Mouse (Mus musculus): ENCODE results near the gene Ndufaf2. TPM values are rescaled to one million over a fixed set of nuclear protein-coding genes. Genes with fewer than 3 reads are reported as not detected.

Gene Ndufaf2
- polyA plus RNA-seq, 1 experiment from 2014 or later: 88.7 TPM

- Histone ChIP-seq H3K9me3 (replicated peaks) (no peaks in the 10 kb centered on the region), H3K27me3 (no peaks in the 10 kb centered on the region), H3K4me1 (no peaks in the 10 kb centered on the region), H3K36me3 (ENCODE audit: poor library complexity, severe bottlenecking) (no peaks in the 10 kb centered on the region), H3K4me3 (no peak overlapping the region), H3K27ac (no peak overlapping the region), H3K4me2 (no peak overlapping the region), H3K9ac (no peak overlapping the region)
- WGBS: 87% methylated on average over 4 of the region's 4 CpGs
- ATAC-seq: no peak
Observed at GRCm38 (mm10) chr13:108007861-108008260, 150.6 kb downstream of the Ndufaf2 start.

- WGBS: 94% methylated on average over 3 of the region's 3 CpGs
- Histone ChIP-seq H3K36me3 (ENCODE audit: poor library complexity, severe bottlenecking) (no peaks in the 10 kb centered on the region), H3K9ac (no peak overlapping the region), H3K27me3 (no peaks in the 10 kb centered on the region), H3K4me3 (no peak overlapping the region), H3K4me1 (no peaks in the 10 kb centered on the region), H3K4me2 (no peak overlapping the region), H3K27ac (no peak overlapping the region), H3K9me3 (replicated peaks) (no peaks in the 10 kb centered on the region)
- ATAC-seq: no peak
Observed at GRCm38 (mm10) chr13:107996301-107996700, 162.1 kb downstream of the Ndufaf2 start.

- no peak for ATAC-seq
- Histone ChIP-seq H3K36me3 (ENCODE audit: poor library complexity, severe bottlenecking) (no peaks in the 10 kb centered on the region), H3K4me2 (no peak overlapping the region), H3K9ac (no peak overlapping the region), H3K27me3 (no peaks in the 10 kb centered on the region), H3K9me3 (replicated peaks) (no peaks in the 10 kb centered on the region), H3K27ac (no peak overlapping the region), H3K4me3 (no peak overlapping the region), H3K4me1 (no peaks in the 10 kb centered on the region)
- WGBS: 50% methylated on average over 7 of the region's 7 CpGs
Observed at GRCm38 (mm10) chr13:107995211-107995610, 163.2 kb downstream of the Ndufaf2 start.

GRCm38 (mm10) chr13:107992573-107992972 is 165.8 kb downstream of the Ndufaf2 start:
- H3K9ac ChIP-seq: no peak overlapping the region
- ATAC-seq: no peak
- no peak overlapping the region for H3K4me3 ChIP-seq
- H3K27me3 ChIP-seq: no peaks in the 10 kb centered on the region
- H3K36me3 ChIP-seq (ENCODE audit: poor library complexity, severe bottlenecking): no peaks in the 10 kb centered on the region
- H3K9me3 ChIP-seq (replicated peaks): no peaks in the 10 kb centered on the region
- no peak overlapping the region for H3K4me2 ChIP-seq
- H3K27ac ChIP-seq: no peak overlapping the region
- 67% methylated on average over 1 of the region's 1 CpGs for WGBS
- no peaks in the 10 kb centered on the region for H3K4me1 ChIP-seq

GRCm38 (mm10) chr13:107984641-107985040 is 173.8 kb downstream of the Ndufaf2 start:
- H3K9ac ChIP-seq: no peak overlapping the region
- WGBS: 77% methylated on average over 5 of the region's 5 CpGs
- no peak for ATAC-seq

GRCm38 (mm10) chr13:107984186-107984585 is 174.2 kb downstream of the Ndufaf2 start:
- no peak overlapping the region for H3K4me2 ChIP-seq
- no peak overlapping the region for H3K9ac ChIP-seq
- no peak overlapping the region for H3K4me3 ChIP-seq
- no peak overlapping the region for H3K27ac ChIP-seq
- no peak for ATAC-seq
- H3K27me3 ChIP-seq: no peaks in the 10 kb centered on the region
- H3K4me1 ChIP-seq: no peaks in the 10 kb centered on the region
- no peaks in the 10 kb centered on the region for H3K36me3 ChIP-seq (ENCODE audit: poor library complexity, severe bottlenecking)
- peaks cover 5% of the 10 kb centered on the region for H3K9me3 ChIP-seq (replicated peaks)
- WGBS: 88% methylated on average over 5 of the region's 5 CpGs

More at GRCm38 (mm10) chr13:107984641-107985040, 173.8 kb downstream of the Ndufaf2 start:
- Histone ChIP-seq H3K9me3 (replicated peaks) (peaks cover 5% of the 10 kb centered on the region), H3K27ac (no peak overlapping the region), H3K27me3 (no peaks in the 10 kb centered on the region), H3K36me3 (ENCODE audit: poor library complexity, severe bottlenecking) (no peaks in the 10 kb centered on the region), H3K4me2 (no peak overlapping the region), H3K4me1 (no peaks in the 10 kb centered on the region), H3K4me3 (no peak overlapping the region)

- Histone ChIP-seq H3K27ac (no peak overlapping the region), H3K27me3 (no peaks in the 10 kb centered on the region), H3K4me3 (no peak overlapping the region), H3K9me3 (replicated peaks) (peaks cover 5% of the 10 kb centered on the region), H3K4me2 (no peak overlapping the region), H3K36me3 (ENCODE audit: poor library complexity, severe bottlenecking) (no peaks in the 10 kb centered on the region), H3K9ac (no peak overlapping the region), H3K4me1 (no peaks in the 10 kb centered on the region)
- no peak for ATAC-seq
- 95% methylated on average over 6 of the region's 6 CpGs for WGBS
Observed at GRCm38 (mm10) chr13:107983231-107983847, 175.1 kb downstream of the Ndufaf2 start.

GRCm38 (mm10) chr13:107979461-107979860 is 179.0 kb downstream of the Ndufaf2 start:
- no peaks in the 10 kb centered on the region for H3K4me1 ChIP-seq
- 97% methylated on average over 6 of the region's 6 CpGs for WGBS
- no peaks in the 10 kb centered on the region for H3K36me3 ChIP-seq (ENCODE audit: poor library complexity, severe bottlenecking)
- H3K9ac ChIP-seq: no peak overlapping the region
- H3K4me2 ChIP-seq: no peak overlapping the region
- H3K9me3 ChIP-seq (replicated peaks): peaks cover 5% of the 10 kb centered on the region
- no peak for ATAC-seq
- no peaks in the 10 kb centered on the region for H3K27me3 ChIP-seq
- no peak overlapping the region for H3K27ac ChIP-seq
- H3K4me3 ChIP-seq: no peak overlapping the region

- no peak; the same call in 1 of the 2 replicates for ATAC-seq
- Histone ChIP-seq H3K9ac (no peak overlapping the region), H3K4me1 (no peaks in the 10 kb centered on the region), H3K36me3 (ENCODE audit: poor library complexity, severe bottlenecking) (no peaks in the 10 kb centered on the region), H3K27me3 (no peaks in the 10 kb centered on the region), H3K4me2 (no peak overlapping the region), H3K27ac (no peak overlapping the region), H3K4me3 (no peak overlapping the region), H3K9me3 (replicated peaks) (no peaks in the 10 kb centered on the region)
- WGBS: 88% methylated on average over 16 of the region's 16 CpGs
Observed at GRCm38 (mm10) chr13:107976886-107977656, 181.4 kb downstream of the Ndufaf2 start.

- 95% methylated on average over 4 of the region's 4 CpGs for WGBS
- Histone ChIP-seq H3K4me1 (peaks cover 17% of the 10 kb centered on the region), H3K4me3 (no peak overlapping the region), H3K36me3 (ENCODE audit: poor library complexity, severe bottlenecking) (no peaks in the 10 kb centered on the region), H3K27me3 (no peaks in the 10 kb centered on the region), H3K9ac (no peak overlapping the region), H3K27ac (no peak overlapping the region), H3K9me3 (replicated peaks) (no peaks in the 10 kb centered on the region), H3K4me2 (no peak overlapping the region)
- ATAC-seq: no peak
Observed at GRCm38 (mm10) chr13:107972451-107972850, 186.0 kb downstream of the Ndufaf2 start.

- Histone ChIP-seq H3K9me3 (replicated peaks) (no peaks in the 10 kb centered on the region), H3K27ac (no peak overlapping the region), H3K27me3 (no peaks in the 10 kb centered on the region), H3K4me2 (no peak overlapping the region), H3K9ac (no peak overlapping the region), H3K4me3 (no peak overlapping the region), H3K4me1 (peaks cover 17% of the 10 kb centered on the region), H3K36me3 (ENCODE audit: poor library complexity, severe bottlenecking) (no peaks in the 10 kb centered on the region)
- WGBS: 43% methylated on average over 7 of the region's 7 CpGs
- no peak for ATAC-seq
Observed at GRCm38 (mm10) chr13:107971868-107972267, 186.6 kb downstream of the Ndufaf2 start.

- 47% methylated on average over 11 of the region's 11 CpGs for WGBS
- peak overlapping the region; percentile 75; the same call in 1 of the 2 replicates for H3K27ac ChIP-seq
- peaks cover 17% of the 10 kb centered on the region for H3K4me1 ChIP-seq
- H3K4me2 ChIP-seq: peak overlapping the region; percentile 38
- no peaks in the 10 kb centered on the region for H3K36me3 ChIP-seq (ENCODE audit: poor library complexity, severe bottlenecking)
- no peak overlapping the region for H3K9ac ChIP-seq
- no peaks in the 10 kb centered on the region for H3K9me3 ChIP-seq (replicated peaks)
- ATAC-seq: peak; percentile 68
- no peak overlapping the region for H3K4me3 ChIP-seq
- no peaks in the 10 kb centered on the region for H3K27me3 ChIP-seq
Observed at GRCm38 (mm10) chr13:107970422-107971142, 187.8 kb downstream of the Ndufaf2 start.
